Mouse (Mus musculus): Measurements from ENCODE around the gene Gm15517. TPM values are rescaled to one million over a fixed set of nuclear protein-coding genes. Genes with fewer than 3 reads are reported as not detected.
"Not testable (repeated sequence)": the region's sequence is repeated elsewhere in the genome, so short reads cannot be mapped to it uniquely, and the experiment has no call there.

Gene Gm15517
- total RNA-seq, 2 experiments from 2014 or later = not detected

DNA sequence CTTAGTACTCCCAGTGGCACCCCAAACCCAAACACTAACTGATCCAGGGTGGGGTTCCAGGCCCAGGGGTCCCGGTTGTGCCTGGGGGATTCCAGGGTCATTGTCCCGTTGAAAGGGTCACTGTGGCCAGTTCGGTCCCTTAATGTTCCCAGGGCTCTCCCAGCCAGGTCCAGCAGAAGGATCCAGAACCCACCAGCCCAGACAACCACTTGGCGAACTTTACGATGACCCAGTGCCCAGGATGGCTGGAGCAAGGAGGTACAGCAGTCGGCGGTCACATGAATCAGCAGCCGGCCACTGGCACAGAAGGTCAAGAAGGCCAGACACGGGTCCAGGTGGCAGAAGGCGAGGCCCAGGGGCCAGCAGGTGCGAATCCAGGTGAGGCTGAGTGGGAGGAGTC is 6.9 kb downstream of the Gm15517 start:
- DNase-seq (ENCODE audit: low spot score in 2 of 2) = no peak

DNA sequence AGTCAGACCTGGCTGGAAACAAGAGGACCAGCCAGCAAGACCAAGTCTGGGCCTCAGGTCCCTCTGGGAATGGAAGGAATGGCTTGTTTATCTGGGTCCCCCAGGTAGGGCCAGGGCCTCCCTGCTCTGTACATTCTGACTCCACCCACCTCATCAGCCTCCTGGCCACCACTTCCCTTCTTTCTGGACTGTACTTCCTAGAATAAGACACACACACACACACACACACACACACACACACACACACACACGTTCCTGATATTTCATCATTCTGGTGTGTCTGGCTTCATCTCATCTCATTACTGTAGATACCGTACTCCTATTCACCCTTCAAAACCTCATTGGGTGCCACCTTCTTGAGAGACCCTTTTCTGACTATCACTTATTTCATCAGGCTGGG is 8.2 kb downstream of the Gm15517 start:
- no peak for DNase-seq (ENCODE audit: low spot score in 2 of 2)

DNA sequence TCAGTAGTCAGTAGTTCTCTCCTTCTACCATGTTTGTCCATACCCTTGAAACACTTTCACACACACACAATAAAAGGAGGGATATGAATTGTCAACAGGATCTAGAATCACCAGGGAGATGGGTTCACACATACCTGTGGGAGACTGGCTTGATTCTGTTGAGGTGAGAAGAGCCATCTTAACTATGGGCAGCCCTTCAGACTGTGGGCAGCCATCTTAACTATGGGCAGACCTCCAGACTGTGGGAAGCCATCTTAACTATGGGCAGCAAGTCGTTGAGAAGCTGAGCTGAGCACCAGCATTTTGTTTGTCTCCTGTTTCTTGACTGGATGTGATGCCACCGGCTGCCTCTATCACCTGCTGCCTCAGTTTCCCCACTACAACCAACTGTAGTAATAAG is 10.1 kb downstream of the Gm15517 start:
- no peak for DNase-seq (ENCODE audit: low spot score in 2 of 2)

DNA sequence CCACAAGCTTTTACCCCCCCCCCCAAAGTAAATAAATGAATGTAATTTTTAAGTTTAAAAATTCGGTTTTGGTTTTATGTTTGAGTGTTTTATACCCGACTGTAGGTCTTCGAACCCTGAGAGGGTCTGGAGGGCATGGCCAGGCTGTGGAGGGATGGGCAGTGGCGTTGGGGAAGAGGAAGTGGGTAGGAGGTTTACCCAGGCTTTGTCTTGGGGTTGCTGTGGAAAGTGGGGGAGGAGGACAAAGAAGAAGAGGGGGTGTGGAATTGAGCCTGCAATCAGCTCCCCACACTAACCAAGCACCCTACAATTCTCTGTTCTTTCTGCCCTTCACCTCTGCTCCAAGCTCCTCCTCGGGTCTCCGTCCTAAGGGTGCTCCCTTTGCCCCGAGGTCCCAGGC is 11.3 kb downstream of the Gm15517 start:
- no peak for DNase-seq (ENCODE audit: low spot score in 2 of 2)

DNA sequence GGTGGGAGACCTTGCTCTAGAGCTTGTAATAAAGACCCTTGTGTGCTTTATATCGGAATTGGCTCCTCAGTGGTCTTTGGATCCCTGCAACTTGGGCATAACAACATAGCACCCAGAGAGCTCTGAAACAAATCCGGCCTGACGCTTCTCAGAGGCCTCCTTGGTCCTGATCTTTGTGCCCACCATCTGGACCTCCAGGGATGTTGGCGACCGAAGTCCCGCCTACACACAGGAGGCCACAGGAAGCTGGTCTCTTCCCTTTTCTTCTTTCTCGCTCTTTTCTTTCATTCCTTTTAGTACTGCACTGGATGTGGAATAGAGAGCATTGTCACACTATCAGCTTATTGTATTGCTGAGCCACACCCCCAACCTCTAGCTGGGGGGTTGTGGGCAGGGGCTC is 12.2 kb downstream of the Gm15517 start:
- DNase-seq (ENCODE audit: low spot score in 2 of 2) = no peak

DNA sequence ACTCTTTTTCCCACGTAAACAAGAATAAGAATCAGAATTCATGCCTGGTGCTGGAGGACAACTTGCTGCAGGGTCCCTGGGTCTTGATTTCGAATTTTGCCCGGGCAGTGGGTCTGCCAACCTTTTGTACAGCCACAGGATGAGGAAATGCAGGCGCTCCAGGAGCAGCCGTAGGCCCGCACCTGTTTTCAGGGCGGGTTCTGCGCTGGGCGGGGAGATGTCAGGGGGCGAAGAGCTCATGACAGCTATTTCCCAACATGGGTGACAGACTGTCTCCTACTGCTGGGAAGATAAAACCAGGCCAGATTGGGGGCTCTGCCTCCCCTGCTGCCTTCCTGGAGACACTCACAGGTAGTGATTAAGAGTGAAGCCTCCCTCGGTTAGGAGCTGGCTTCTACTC is 12.8 kb downstream of the Gm15517 start:
- no peak for DNase-seq (ENCODE audit: low spot score in 2 of 2)

DNA sequence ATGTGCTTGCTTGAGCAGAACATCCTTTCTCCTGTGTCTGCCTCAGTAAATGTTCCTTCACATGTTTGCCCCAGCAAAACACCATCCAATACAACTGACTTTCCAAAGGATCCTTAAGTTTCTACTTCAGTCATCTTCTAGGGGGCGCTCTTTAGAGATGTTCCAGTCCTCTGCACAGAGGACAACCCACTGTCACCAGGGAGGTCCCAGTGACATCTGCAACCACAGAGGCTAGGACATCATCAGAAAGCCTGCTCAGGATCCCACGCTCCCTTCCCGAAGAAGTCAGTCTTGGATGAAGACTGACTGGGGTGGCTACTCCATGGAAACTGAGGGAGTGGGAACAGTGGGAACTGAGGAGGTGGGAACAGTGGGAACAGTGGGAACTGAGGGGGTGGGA is 14.3 kb downstream of the Gm15517 start:
- DNase-seq (ENCODE audit: low spot score in 2 of 2) = no peak

DNA sequence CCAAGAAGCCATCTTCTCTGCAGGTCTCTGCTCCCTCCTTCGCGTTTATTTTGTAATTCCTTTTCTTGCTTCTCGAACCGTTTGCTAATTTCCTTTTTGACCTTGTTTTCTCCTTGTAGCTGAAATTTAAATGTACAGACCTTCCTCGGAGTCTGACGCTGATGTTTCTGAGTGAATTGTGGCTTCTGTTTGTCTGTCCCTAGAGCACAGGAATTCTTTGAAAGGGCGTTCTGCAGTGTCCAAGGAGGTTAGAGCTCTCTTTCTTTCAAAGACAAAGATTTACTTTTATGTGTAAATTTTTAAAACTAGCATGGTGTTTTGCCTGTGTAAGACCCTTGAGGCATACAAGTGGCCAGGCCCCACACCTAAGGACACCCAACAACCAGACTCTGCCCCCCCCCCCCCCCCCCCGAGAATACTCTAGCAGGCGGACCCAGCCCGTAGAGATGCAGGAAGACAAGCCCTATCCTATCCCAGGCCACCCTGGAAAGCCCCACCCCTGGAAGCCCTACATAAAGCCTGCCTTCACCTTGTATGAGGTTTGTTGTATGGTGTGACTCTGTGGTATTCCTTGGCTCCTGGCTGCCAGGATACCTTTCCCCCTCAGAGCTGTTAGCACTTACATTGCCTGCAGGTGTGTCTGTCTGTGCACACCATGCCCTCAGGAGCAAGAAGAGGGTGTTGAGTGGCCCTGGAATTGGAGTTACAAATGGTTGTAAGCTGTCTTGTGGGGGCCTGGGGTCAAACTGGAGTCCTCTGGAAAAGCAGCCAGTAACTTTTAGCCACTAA is 15.4 kb downstream of the Gm15517 start:
- no peak for DNase-seq (ENCODE audit: low spot score in 2 of 2)

DNA sequence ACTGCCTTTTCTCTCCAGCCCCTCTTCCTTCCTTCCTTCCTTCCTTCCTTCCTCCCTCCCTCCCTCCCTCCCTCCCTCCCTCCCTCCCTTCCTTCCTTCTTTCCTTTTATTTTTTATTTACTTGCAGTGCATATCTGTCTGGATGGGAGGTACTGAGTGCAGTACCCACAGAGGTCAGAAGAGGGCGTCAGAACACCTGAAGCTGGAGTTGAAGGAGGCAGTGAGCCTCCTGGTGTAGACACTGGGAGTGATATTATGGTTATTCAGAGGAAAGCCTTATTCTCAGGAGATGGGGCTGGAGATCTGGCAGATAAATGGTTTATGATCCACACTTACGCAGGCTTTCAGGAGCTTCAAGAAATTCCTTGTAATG is 16.0 kb downstream of the Gm15517 start:
- DNase-seq (ENCODE audit: low spot score in 2 of 2) = peak; percentile 61 to 68

DNA sequence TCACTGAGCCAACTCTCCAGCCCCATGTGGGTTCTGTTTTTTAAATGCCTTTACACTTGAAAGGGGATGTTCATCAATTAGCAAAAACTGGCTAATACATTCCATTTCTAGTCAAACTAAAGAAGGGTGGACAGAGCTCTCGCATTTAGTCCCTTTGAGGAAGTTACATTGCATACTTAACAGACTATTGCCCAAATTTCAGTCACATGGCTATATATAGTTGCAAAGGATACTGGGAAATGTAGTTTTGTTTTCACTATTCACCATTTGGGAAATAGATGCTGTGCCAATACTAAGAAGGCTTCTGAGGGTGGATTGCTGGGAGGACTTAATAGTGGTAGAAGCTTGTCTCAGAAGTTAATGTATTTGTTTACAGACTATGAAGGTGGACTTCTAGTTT is 19.7 kb downstream of the Gm15517 start:
- DNase-seq (ENCODE audit: low spot score in 2 of 2) = no peak

DNA sequence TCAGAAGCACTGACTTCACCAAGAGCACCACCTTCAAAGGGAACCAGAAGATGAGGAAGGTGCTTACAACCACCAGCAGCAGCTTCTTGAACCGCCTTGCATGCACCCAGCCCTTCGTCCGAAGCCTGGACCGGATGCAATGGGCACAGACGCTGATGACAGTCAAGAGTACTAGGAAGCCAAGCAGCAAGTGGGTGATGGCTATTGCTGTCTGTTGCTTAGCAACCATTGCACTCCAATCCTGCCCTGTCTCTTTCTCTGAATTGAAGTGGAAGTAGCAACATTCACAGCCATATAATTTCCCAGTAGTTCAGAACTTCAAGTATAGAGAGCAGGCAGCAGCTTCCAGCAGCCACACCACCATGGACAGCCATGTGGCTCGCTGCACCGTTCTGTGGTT is 20.3 kb downstream of the Gm15517 start:
- DNase-seq (ENCODE audit: low spot score in 2 of 2) = no peak

DNA sequence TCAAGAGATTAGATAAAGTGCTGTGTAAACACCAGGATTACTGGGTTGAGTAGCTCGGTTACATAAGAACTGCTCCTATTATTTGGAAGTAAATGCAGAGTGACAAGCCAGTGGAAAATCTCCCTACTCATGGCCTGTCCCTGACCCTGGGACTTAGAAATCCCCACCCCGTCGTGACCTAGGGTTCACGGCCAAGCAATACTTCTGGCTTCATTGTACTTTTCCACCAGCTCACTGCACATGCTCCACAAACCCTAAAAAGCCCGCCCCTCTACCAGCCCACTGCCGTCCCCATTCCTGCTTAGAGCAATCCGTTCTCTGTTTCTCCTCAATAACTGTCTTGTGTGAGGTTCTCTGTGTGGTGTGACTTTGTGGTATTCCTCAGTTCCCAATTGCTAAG is 26.5 kb downstream of the Gm15517 start:
- DNase-seq (ENCODE audit: low spot score in 2 of 2) = no peak

DNA sequence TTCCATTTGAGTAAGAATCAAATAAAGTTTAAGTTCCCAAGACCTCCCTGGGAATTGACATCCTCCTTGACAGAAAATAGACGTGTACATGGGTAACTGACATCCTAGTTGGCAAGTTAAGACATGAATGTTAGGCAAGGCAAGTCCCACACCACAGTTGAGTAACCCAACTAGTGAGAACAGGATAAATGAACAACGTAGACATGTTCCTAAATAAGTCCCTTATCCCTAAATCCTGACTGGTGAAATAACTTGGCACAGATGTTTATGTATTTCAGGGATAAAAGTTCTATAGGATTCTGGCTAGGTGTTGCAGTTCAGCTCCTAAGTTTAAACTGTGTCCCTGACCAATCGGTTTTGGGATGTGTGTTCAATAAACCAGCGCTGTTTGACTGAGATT is 29.7 kb downstream of the Gm15517 start:
- DNase-seq (ENCODE audit: low spot score in 2 of 2) = no peak

DNA sequence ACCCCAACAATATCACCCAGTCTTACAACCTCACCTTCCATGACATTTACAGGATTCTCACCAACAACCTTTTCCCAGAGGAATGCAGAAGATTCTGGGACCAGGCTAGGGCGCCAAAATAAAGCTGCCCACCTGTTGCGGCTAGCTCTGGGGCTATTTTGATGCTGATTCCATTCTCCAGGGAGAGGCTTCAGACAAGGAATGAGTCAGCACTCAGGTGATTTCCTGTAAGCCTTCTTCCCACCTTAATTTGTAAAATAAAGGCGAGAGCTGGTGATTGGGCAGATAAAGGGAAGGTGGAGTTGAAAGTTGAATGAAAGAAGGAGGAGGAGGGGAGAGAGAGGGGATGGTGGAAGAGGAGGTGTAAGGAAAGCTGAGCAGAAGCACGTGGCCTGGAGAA is 30.2 kb downstream of the Gm15517 start:
- DNase-seq (ENCODE audit: low spot score in 2 of 2) = no peak

DNA sequence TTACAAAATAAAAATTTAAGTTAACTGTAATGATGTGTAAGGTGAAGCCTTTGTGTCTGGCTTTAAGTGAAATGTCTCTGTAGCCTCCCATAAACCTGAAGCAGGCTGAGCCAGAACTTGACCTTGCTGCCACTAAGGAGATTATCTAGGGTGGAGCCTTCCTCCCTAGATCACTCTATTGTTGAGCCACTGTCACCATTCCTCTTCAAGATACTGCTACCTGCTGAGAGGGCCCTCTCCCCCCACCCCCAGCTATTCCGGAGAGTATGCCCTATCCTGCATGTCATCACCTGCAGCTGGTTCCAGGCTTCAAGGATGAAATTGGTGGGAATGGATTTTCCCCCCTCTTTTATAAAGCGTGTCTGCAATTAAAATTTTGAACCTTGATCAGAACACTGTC is 36.3 kb downstream of the Gm15517 start:
- not testable (repeated sequence) for DNase-seq (ENCODE audit: low spot score in 2 of 2)

DNA sequence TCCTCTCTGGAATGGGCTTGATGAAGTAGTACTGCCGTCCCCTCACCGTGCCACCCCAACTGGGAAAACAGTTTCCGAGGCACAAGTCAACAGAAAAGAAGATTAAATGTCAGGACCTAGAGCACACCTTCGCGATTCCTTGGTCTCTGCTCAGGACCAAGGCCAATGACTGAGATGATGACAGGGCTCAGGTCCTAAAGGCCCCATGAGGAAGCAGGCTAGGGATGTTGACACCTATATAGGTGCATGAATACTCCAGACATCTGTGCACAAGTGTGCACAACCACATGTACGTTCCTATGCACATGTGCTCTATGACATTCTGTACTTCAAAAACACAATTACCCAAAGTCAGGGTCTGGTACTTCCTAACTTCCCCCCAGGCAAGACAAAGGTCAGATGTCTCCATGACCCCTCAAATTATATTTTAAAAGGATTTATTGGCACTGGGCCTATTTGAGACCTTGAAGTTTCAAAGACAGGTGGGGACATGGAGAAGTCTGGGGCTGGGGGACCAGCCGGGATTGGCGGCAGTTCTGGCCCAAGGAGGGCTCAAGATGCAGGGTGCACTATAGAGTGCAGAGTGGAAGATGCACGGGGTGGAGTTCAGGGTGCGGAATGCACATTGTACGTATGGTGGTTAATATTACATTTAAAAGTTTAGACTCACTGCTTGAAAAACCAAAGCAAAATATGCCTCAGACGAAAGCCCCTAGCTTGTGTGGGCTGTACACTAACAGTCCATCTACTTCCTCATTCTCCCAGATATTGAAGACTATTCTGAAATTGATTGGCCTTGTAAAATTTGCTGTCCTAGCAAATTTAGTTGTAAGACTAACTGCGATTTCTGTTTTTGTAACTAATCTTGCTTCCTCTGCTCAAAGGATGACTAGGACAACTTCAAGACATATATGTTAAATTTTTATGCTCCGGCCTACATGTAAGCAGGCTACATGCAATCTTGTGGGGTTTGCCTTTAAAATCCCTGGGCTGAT is 42.4 kb downstream of the Gm15517 start:
- peak in 1 of 2 experiments; percentile 10 for DNase-seq (ENCODE audit: low spot score in 2 of 2)

DNA sequence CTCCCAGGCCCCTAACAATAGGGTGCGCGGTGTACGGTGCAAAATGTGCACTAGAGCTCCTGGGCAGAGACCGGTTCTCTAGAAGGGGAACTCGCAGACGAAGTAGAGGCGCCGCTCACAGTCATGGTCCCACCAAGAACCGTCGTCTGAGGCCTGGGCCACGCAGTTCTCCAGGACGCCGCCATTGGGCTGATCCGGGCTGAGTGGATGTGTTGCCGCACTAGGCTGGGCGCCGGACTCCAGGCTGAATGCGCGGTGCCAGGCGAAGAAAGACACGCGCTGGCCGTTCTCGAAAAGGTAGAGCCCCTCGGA is 43.2 kb downstream of the Gm15517 start:
- DNase-seq (ENCODE audit: low spot score in 2 of 2) = no peak

DNA sequence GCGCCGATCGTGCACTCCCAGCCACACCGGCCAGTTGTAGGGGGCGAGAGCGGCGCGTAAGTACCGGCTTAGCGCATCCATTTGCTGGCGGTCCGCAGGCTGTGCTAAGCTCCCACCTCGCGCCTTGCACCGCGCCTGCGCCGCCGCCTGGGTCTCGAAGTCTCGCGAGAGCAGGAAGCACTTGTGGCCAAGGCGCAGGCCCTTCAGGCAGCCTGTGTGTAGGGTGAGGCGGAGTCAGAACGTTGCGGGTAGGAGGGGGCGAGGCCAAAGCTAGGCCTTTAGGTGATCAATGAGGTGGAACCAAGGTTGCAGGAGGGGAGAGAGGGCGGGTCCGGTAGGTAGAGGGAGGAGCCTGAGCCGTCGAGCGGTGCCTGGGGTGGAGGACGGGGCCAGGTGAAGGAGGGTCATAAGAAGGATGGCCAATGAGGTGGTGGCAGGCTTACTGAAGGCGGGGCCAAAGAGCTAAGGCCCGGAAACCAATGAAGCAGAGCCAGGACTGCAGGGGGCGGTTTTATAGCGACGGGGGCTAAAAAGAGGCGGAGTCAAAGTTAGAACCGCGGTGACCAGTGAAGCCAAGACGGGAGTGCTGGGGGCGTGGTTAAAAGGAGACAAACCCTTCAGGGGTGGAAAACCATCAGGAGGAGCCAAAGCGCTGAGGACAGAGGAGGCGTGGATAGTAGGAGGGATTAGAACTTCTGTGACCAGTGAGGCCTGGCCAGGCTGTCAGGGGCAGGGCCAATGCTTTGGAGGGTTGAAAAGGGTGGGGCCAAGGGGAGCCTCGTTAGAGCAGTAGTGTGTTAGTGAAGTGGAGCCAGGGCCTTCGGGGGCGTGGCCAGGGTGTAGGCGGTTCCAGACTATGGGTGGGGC is 43.8 kb downstream of the Gm15517 start:
- peak; percentile 94 to 97 for DNase-seq (ENCODE audit: low spot score in 2 of 2)

DNA sequence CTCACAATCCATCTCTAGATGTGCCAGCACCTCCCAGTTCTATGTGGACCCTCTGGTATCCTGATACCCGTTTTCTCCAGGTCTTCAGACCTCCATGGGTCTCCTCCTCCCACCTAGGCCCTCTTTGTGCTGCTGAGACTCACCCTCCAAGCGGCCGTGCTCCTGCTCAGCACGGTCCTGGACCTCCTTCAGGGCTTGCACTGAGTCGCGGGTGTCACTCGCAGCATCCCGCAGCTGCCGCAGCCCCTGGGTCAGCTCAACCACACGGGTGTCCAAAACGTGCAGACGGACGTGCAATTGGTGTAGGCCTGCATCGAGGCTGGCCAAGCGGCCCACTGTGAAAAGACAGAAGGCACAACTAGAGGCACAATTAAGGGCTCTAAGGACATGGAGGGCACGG is 44.4 kb downstream of the Gm15517 start:
- no peak for DNase-seq (ENCODE audit: low spot score in 2 of 2)

DNA sequence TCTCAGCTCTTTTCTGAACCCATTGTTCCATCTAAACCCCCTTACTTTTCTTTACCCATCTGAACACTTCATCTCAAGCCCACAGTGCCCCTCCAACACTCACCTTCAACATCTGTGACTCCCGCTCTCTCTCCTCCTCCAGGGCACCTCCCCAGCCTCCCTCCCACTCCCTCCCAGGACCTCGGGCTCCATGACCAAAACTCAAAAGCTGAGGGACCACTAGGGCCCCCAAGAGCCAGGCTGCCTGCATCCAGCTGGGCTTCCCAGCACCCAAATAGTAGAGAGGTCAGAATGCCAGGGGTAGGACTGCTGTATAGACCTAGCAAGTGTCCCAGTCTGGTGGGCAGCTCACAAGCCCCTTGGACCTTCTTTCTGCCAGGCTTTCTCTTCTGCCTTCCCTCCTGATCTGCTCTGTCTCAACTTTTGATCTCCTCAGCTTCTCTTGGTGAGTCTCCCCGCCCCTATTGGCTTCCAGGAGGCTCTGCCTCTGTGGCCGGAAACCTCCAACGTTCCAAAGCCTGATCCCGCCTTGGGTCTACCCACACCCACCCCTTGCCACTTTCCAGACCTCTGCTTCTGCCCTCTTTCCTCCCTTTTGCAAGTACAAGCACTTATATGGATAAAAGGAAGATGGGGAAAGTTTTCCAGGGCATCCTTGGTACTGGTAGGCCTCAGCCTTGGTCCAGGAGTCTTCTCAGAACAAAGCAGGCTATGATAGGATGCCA is 45.4 kb downstream of the Gm15517 start, which contains the start of gene Clec11a:
Gene Clec11a (minus strand): TSS at position 387 of the 725 bp plus-strand sequence.
- peak in 1 of 2 experiments; percentile 14 for DNase-seq (ENCODE audit: low spot score in 2 of 2)

All from layer of hippocampus, postnatal 10 days (tissue).